ENCODE assay signal across 8 mouse cellular contexts in the genomic region with DNA sequence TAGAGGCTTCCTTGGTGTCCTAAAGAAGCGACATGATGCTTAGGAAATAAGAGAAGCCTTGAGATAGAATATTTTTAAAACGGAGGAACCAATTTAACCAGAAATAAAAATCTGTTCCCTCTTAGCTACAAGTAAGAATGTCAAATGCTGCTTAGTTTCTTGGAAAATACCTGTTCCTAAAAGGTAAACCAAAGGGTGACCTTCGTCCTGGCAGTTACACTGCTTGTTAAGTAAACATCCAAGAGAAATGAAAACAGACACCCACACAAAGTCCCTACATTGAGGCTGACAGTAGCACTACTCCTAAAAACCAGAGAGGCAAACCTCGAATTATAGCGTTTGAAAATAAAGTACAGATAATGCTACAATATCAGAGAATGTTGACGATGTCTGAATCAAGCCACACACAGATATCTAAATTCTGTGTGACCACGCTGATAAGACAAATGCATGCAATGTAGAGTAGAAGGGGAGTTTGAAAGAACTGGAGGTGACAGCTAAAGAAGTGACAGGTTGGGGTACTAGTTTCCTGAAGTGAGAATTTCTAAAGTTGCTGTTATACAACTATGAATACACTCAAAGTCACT. TPM values are rescaled to one million over a fixed set of nuclear protein-coding genes. Genes with fewer than 3 reads are reported as not detected.
DNase-seq lines count a peak whose midpoint lies in the region; ATAC-seq and TF ChIP-seq lines count a peak whose summit lies in the region.

No protein-coding gene starts in this region.

- no peak for DNase-seq in layer of hippocampus, adult 2 months (ENCODE audit: low spot score in 2 of 2)
- no peak for DNase-seq in layer of hippocampus, postnatal 14 days (ENCODE audit: low spot score in 2 of 2)
- peak; percentile 41 for DNase-seq in c-Kit-positive CD71-positive TER-119-positive erythroid progenitor cells, embryonic 14.5 days (ENCODE audit: low spot score)
- peak; percentile 3 for DNase-seq in hindbrain, postnatal 0 days (ENCODE audit: low spot score)
- no peak for DNase-seq in spleen, adult 18-20 months
- no peak for DNase-seq in natural killer cell, adult 2 months (ENCODE audit: low spot score in 2 of 2)
- no peak for DNase-seq in B cell, adult 2 months

- H3K4me3 ChIP-seq in layer of hippocampus, adult 2 months, result peak overlapping the region; percentile 69
- H3K4me3 ChIP-seq in hindbrain, postnatal 0 days (ENCODE audit: low read length), result peak overlapping the region; percentile 95
- H3K4me3 ChIP-seq in neural tube, embryonic 12.5 days, result peak overlapping the region; percentile 97

- peak overlapping the region; percentile 99 for H3K9ac ChIP-seq in hindbrain, postnatal 0 days (replicated peaks; ENCODE audit: low read length)
- H3K9ac ChIP-seq in neural tube, embryonic 12.5 days, result peak overlapping the region; percentile 99

- ATAC-seq in hindbrain, postnatal 0 days, result no peak
- ATAC-seq in neural tube, embryonic 12.5 days (ENCODE audit: low FRiP score, low read depth), result no peak

- TF ChIP-seq CTCF in layer of hippocampus, adult 2 months (conservative IDR thresholded peaks at IDR 0.05), result no peak
- no peak for TF ChIP-seq CTCF in hindbrain, postnatal 0 days (IDR thresholded peaks at IDR 0.05; ENCODE audit: low read depth)

- H3K36me3 ChIP-seq in hindbrain, postnatal 0 days (ENCODE audit: insufficient read depth, low read length), result no peaks in the 10 kb centered on the region
- no peaks in the 10 kb centered on the region for H3K36me3 ChIP-seq in neural tube, embryonic 12.5 days

- no peaks in the 10 kb centered on the region for H3K27me3 ChIP-seq in hindbrain, postnatal 0 days (ENCODE audit: insufficient read depth, low read length)
- no peaks in the 10 kb centered on the region for H3K27me3 ChIP-seq in neural tube, embryonic 12.5 days (replicated peaks)

- H3K4me2 ChIP-seq in hindbrain, postnatal 0 days (ENCODE audit: low read depth, low read length), result peak overlapping the region; percentile 90
- peak overlapping the region; percentile 84 for H3K4me2 ChIP-seq in neural tube, embryonic 12.5 days (replicated peaks)

- H3K27ac ChIP-seq in layer of hippocampus, adult 2 months, result peak overlapping the region; percentile 97
- peak overlapping the region; percentile 98 for H3K27ac ChIP-seq in hindbrain, postnatal 0 days
- H3K27ac ChIP-seq in neural tube, embryonic 12.5 days, result peak overlapping the region; percentile 91

- H3K9me3 ChIP-seq in hindbrain, postnatal 0 days (ENCODE audit: low read length), result no peaks in the 10 kb centered on the region
- no peaks in the 10 kb centered on the region for H3K9me3 ChIP-seq in neural tube, embryonic 12.5 days

- peaks cover 12% of the 10 kb centered on the region for H3K4me1 ChIP-seq in hindbrain, postnatal 0 days (ENCODE audit: insufficient read depth, low read length)
- H3K4me1 ChIP-seq in neural tube, embryonic 12.5 days, result peaks cover 29% of the 10 kb centered on the region

- WGBS in hindbrain, postnatal 0 days, result 40% methylated on average over 7 of the region's 7 CpGs
- WGBS in neural tube, embryonic 12.5 days, result 46% methylated on average over 7 of the region's 7 CpGs

RNA-seq across cellular contexts. Expression of a gene that starts 0.5 kb away (rescaled TPM):
- total RNA-seq in layer of hippocampus, adult 2 months (2021), result 100 to 1,000 TPM; 122 to 128 TPM
- total RNA-seq in layer of hippocampus, postnatal 14 days (2021), result 100 to 1,000 TPM; 131 to 135 TPM
- total RNA-seq in hindbrain, postnatal 0 days (2014; rRNA removed), result 195 and 265 TPM in 2 replicates
- polyA plus RNA-seq in hindbrain, postnatal 0 days (2015; fragmentation: Nextera tagmentation; extraction: Ambion mirVana), result 86.9 and 88.9 TPM in 2 replicates
- polyA plus RNA-seq in neural tube, embryonic 12.5 days (2016; fragmentation: Nextera tagmentation; extraction: Ambion mirVana), result 74.0 and 78.3 TPM in 2 replicates

RNA-seq across cellular contexts. Expression of a gene that starts 23.7 kb away (rescaled TPM):
- 10 to 100 TPM; 53.3 to 56.6 TPM for total RNA-seq in layer of hippocampus, adult 2 months (2021)
- total RNA-seq in layer of hippocampus, postnatal 14 days (2021), result 10 to 100 TPM; 53.1 to 54.0 TPM
- total RNA-seq in hindbrain, postnatal 0 days (2014; rRNA removed), result 55.6 and 58.8 TPM in 2 replicates
- polyA plus RNA-seq in hindbrain, postnatal 0 days (2015; fragmentation: Nextera tagmentation; extraction: Ambion mirVana), result 94.5 TPM in 2 replicates
- 133 and 135 TPM in 2 replicates for polyA plus RNA-seq in neural tube, embryonic 12.5 days (2016; fragmentation: Nextera tagmentation; extraction: Ambion mirVana)

RNA-seq across cellular contexts. Expression of a gene that starts 23.9 kb away (rescaled TPM):
- 100 to 1,000 TPM; 108 to 110 TPM for total RNA-seq in layer of hippocampus, adult 2 months (2021)
- 10 to 100 TPM; 66.5 to 67.4 TPM for total RNA-seq in layer of hippocampus, postnatal 14 days (2021)
- total RNA-seq in hindbrain, postnatal 0 days (2014; rRNA removed), result 11.2 and 15.0 TPM in 2 replicates
- 7.9 and 8.5 TPM in 2 replicates for polyA plus RNA-seq in hindbrain, postnatal 0 days (2015; fragmentation: Nextera tagmentation; extraction: Ambion mirVana)
- polyA plus RNA-seq in neural tube, embryonic 12.5 days (2016; fragmentation: Nextera tagmentation; extraction: Ambion mirVana), result 13.5 and 15.9 TPM in 2 replicates

Comparison
In these comparisons a context has a peak if more than half of its experiments do, and no peak if none do; other contexts are left out.
1. DNase-seq: peak in c-Kit-positive CD71-positive TER-119-positive erythroid progenitor cells, embryonic 14.5 days (single experiment) and hindbrain, postnatal 0 days (single experiment); none in layer of hippocampus, adult 2 months (0 of 2), layer of hippocampus, postnatal 14 days (0 of 2), spleen, adult 18-20 months (0 of 2), natural killer cell, adult 2 months (0 of 2) and B cell, adult 2 months (0 of 2).
2. Peak in every context shown above with its lines, with median percentiles within 50 percentile points of each other: H3K27ac ChIP-seq and H3K4me3 ChIP-seq.